Mouse (Mus musculus): ENCODE data around the gene Heph. TPM values are rescaled to one million over a fixed set of nuclear protein-coding genes. Genes with fewer than 3 reads are reported as not detected.

The Heph gene
- polyA plus RNA-seq (2012; ENCODE audit: low replicate concordance): not detected in 2 replicates

DNA sequence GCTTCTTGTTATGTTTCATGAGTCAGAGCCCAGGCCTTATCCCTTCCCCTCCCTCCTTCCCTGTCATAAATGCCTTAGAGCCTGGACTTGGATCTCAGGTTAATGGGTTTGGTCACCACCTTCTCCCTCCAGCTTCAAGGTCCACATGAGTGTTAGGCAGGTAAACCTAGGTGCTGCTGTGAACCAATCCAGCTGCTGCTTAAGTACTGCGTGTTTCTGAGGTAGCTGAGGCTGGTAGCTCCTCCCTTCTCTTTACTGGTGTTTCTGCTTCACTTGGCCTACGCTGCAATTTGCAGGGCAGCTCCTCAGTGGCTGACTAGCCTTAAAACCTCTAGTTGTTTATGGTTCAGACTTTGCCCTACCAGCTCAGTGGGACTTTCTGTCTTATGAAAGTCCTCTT is at the start of gene Heph:
Gene Heph (plus strand): TSS at position 211 of the 400 bp plus-strand sequence.

DNA sequence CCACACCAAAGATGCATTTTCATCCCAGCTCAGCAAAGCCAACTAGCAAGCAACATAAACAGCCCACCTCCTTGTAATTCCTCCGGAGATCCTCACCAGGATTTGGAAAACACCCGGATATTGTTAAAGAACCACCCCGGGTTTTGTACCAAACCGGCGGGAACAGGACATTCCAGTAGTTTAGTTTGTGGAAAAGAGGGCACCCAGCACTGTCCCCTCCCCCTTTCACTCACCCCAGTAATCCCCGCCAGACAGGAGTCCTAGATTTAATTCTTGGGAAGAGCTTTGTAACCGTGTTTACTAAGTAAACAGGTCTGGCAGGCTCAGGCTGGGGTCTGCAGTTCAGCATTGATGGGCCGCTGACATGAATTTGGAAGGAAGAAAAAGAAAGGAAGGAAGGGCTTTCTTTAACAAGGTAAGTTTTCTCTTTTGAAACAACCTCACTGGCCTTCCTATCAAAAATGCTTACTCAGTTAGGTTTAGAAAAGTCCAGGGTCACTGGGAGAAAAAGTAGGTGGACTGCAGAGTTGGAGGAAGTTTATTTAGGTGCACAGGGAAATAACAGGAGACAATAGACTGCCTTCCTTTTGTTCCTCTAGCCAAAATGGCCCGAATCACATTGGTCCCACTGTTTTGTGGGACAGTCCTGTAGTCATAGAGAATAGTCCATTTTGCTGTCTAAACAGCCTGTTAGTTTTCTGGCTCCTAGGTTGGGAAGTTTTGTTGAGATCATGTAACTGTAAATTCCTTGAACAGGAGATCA is 1.2 kb downstream of the Heph start, which contains the start of gene Hsf3:
Gene Hsf3 (minus strand): TSS at position 94 of the 763 bp plus-strand sequence.

Other genes with a start within 250 kb of the Heph start
- gene Vsig4, start 161.9 kb upstream of the Heph start, polyA plus RNA-seq (2012; ENCODE audit: low replicate concordance): not detected in 2 replicates
- gene Hsf3, start 935 bp downstream of the Heph start, polyA plus RNA-seq (2012; ENCODE audit: low replicate concordance): not detected in 2 replicates

Measured in hematopoietic multipotent progenitor cell, adult 10-12 weeks (in vitro differentiated cells).